14 mouse cellular contexts compared by ENCODE assay signal in genomic region chr4:105952406-105952805, GRCm38 (mm10).
"Had no signal": no experiment of that assay in that cellular context is flagged by ENCODE, and none has a peak within 500 bp of the region (broad histone marks: within the 10 kb centered on the region; RNA-seq: fewer than 3 reads in every experiment).

No protein-coding gene starts in this region.

- DNase-seq: liver, postnatal 0 days; lung, adult 2 months; lung, postnatal 14 days; lung, postnatal 36 days; right cerebral cortex, postnatal 14 days; thymus, adult 18-20 months; thymus, postnatal 14 days; thymus, postnatal 36 days had no signal

- H3K27ac ChIP-seq: lung, embryonic 15.5 days; macrophage; midbrain, embryonic 13.5 days; midbrain, embryonic 15.5 days; neural tube, embryonic 12.5 days had no signal

- H3K4me3 ChIP-seq: lung, embryonic 15.5 days; megakaryocyte, embryonic 14.5 days; midbrain, embryonic 13.5 days; midbrain, embryonic 15.5 days; neural tube, embryonic 12.5 days had no signal
